Mouse (Mus musculus) thymus, postnatal 25 days (tissue): ENCODE results near the gene Khnyn.

Source experiments
- DNase-seq: peaks from one replicate; pipeline ENCODE4 v3.0.0; 2022

Gene Khnyn

GRCm38 (mm10) chr14:55884713-55885113, at the start of gene Khnyn:
Gene Khnyn (plus strand): TSS chr14:55884947.
- DNase-seq: peak; percentile 76

- DNase-seq: no peak
Observed at GRCm38 (mm10) chr14:55838312-55838711, 46.4 kb upstream of the Khnyn start.

GRCm38 (mm10) chr14:55838740-55839139, 46.0 kb upstream of the Khnyn start:
- no peak for DNase-seq

- no peak for DNase-seq
Observed at GRCm38 (mm10) chr14:55840853-55841366, 43.8 kb upstream of the Khnyn start.

- DNase-seq: peak; percentile 21
Observed at GRCm38 (mm10) chr14:55842794-55843193, 42.0 kb upstream of the Khnyn start.

GRCm38 (mm10) chr14:55845506-55846294, 39.0 kb upstream of the Khnyn start:
- DNase-seq: no peak

GRCm38 (mm10) chr14:55850885-55851284, 33.9 kb upstream of the Khnyn start:
- no peak for DNase-seq

- DNase-seq: no peak
Observed at GRCm38 (mm10) chr14:55852646-55853551, 31.8 kb upstream of the Khnyn start.

GRCm38 (mm10) chr14:55853621-55854285, 31.0 kb upstream of the Khnyn start, which contains the start of gene Nynrin:
Gene Nynrin (plus strand): TSS chr14:55854010.
- DNase-seq: peak; percentile 80

GRCm38 (mm10) chr14:55854406-55855100, 30.2 kb upstream of the Khnyn start:
- peak; percentile 21 for DNase-seq

- peak; percentile 27 for DNase-seq
Observed at GRCm38 (mm10) chr14:55855101-55855561, 29.6 kb upstream of the Khnyn start.

- DNase-seq: no peak
Observed at GRCm38 (mm10) chr14:55857588-55857987, 27.2 kb upstream of the Khnyn start.

GRCm38 (mm10) chr14:55862186-55862585, 22.6 kb upstream of the Khnyn start:
- no peak for DNase-seq

- DNase-seq: no peak
Observed at GRCm38 (mm10) chr14:55862970-55863369, 21.8 kb upstream of the Khnyn start.

GRCm38 (mm10) chr14:55863773-55864172, 21.0 kb upstream of the Khnyn start:
- peak; percentile 70 for DNase-seq

- peak; percentile 21 for DNase-seq
Observed at GRCm38 (mm10) chr14:55866962-55867361, 17.8 kb upstream of the Khnyn start.

- no peak for DNase-seq
Observed at GRCm38 (mm10) chr14:55868230-55869026, 16.3 kb upstream of the Khnyn start.

- no peak for DNase-seq
Observed at GRCm38 (mm10) chr14:55869538-55869937, 15.2 kb upstream of the Khnyn start.

GRCm38 (mm10) chr14:55872039-55872438, 12.7 kb upstream of the Khnyn start:
- DNase-seq: no peak

- no peak for DNase-seq
Observed at GRCm38 (mm10) chr14:55872551-55872950, 12.2 kb upstream of the Khnyn start.

- DNase-seq: no peak
Observed at GRCm38 (mm10) chr14:55873242-55873713, 11.5 kb upstream of the Khnyn start.
